Mouse (Mus musculus): ENCODE results near the gene Atp6v1g2.

- no peak for TF ChIP-seq CHD2 (IDR thresholded peaks at IDR 0.05; ENCODE audit: low read depth, low read length)
- TF ChIP-seq ZNF384 (IDR thresholded peaks at IDR 0.05; ENCODE audit: low read depth, low read length), result no peak
- TF ChIP-seq HCFC1 (IDR thresholded peaks at IDR 0.05; ENCODE audit: borderline replicate concordance, insufficient read depth, low read length), result no peak
- no peak for TF ChIP-seq ZC3H11A (IDR thresholded peaks at IDR 0.05; ENCODE audit: borderline replicate concordance, low read depth, low read length)
These were observed 42.9 kb downstream of the Atp6v1g2 start for GRCm38 (mm10) chr17:35276304-35276864.
